Mouse (Mus musculus) inflammation-experienced regulatory T-cells, adult 6 months (primary cell): Measurements from ENCODE around the gene Cmas. TPM values are rescaled to one million over a fixed set of nuclear protein-coding genes. Genes with fewer than 3 reads are reported as not detected.

ENCODE experiments used
- polyA plus RNA-seq, 3 experiments: library from polyadenylated mRNA; unstranded; fragments of 100-300 nt; shearing (Covaris generic); gene quantifications; one replicate each; pipeline ENCODE4 v1.2.1; 2017

Cmas gene
- polyA plus RNA-seq, 3 experiments from 2014 or later: 10.9 to 14.3 (median 11.7) TPM

Other genes starting within 250 kb of the Cmas start
- 100 to 1,000 TPM in 2 of 3 experiments, 10 to 100 TPM in 1; 58.7 to 153 (median 114) TPM for gene Ldhb, start 248.7 kb upstream of the Cmas start, polyA plus RNA-seq
- gene Kcnj8, start 185.1 kb upstream of the Cmas start, polyA plus RNA-seq: under 1 TPM in 1 of 3 experiments, not detected in 2; 0.19 TPM
- under 1 TPM in 1 of 3 experiments, not detected in 2; 0.05 TPM for gene Abcc9, start 54.4 kb upstream of the Cmas start, polyA plus RNA-seq
- gene Sult6b2, start 47.8 kb downstream of the Cmas start, polyA plus RNA-seq: not detected
- gene St8sia1, start 207.8 kb downstream of the Cmas start, polyA plus RNA-seq: 10 to 100 TPM in 2 of 3 experiments, 1 to 10 TPM in 1; 1.3 to 14.6 (median 12.7) TPM